Mouse (Mus musculus): Measurements from ENCODE around the gene Fbln2. TPM values are rescaled to one million over a fixed set of nuclear protein-coding genes. Genes with fewer than 3 reads are reported as not detected.

Fbln2 gene
- polyA plus RNA-seq, 1 experiment from 2014 or later, result 126 TPM

DNA sequence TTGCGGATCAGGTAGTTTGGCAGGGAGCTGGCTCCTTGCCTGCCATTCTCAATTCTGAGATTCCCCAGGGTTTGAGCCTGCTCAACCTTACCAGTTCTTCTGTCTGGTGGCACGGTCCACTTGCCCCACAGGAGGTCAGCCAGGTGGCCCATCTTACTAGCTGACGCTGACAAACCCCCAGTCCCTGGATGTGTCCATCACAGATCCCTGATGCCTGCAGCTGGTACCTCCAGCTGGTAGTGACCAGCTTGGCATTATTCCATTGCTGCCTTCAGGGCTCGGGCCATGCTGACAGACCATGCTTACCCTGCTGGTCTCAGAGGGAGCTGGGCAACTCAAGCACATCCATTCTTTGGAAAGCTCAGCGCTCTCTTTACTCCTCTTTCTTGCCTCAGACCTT lies 18.7 kb downstream of the Fbln2 start:
- 94% methylated on average over 5 of the region's 5 CpGs for WGBS
- peaks cover 32% of the 10 kb centered on the region for H3K4me1 ChIP-seq (replicated peaks)
- H3K4me2 ChIP-seq, result no peak overlapping the region
- peaks cover 38% of the 10 kb centered on the region for H3K36me3 ChIP-seq
- no peaks in the 10 kb centered on the region for H3K9me3 ChIP-seq
- H3K27ac ChIP-seq, result no peak overlapping the region
- no peak overlapping the region for H3K4me3 ChIP-seq (replicated peaks)
- no peak overlapping the region for H3K9ac ChIP-seq (replicated peaks)
- H3K27me3 ChIP-seq, result no peaks in the 10 kb centered on the region
- no peak for ATAC-seq (ENCODE audit: insufficient number of reproducible peaks, insufficient read depth, low FRiP score, low TSS enrichment, low read depth)

DNA sequence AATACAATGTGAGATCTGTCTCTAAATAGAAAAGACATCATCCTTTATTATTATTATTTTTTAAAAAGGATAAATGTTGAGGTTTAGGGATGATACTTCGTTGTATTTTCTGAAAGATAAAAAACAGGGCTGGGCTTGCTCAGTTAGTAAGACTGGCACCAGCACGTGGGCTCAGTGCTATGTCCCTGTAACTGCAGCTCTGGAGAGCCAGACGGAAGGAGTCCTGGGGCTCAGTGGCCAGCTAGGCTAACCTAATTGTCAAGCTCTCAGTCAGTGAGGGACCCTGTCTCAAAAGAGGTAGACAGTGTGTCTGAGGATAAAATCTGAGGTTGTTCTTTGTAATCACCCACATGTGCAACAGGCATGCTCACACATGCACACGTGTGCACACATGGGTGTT lies 19.3 kb downstream of the Fbln2 start:
- Histone ChIP-seq H3K4me1 (replicated peaks) (peaks cover 37% of the 10 kb centered on the region), H3K9me3 (no peaks in the 10 kb centered on the region), H3K36me3 (peaks cover 38% of the 10 kb centered on the region), H3K4me3 (replicated peaks) (no peak overlapping the region), H3K4me2 (no peak overlapping the region), H3K27ac (no peak overlapping the region), H3K27me3 (no peaks in the 10 kb centered on the region), H3K9ac (replicated peaks) (no peak overlapping the region)
- WGBS, result 84% methylated on average over 4 of the region's 4 CpGs
- ATAC-seq (ENCODE audit: insufficient number of reproducible peaks, insufficient read depth, low FRiP score, low TSS enrichment, low read depth), result no peak

GRCm38 (mm10) chr6:91233011-91233410 lies 20.8 kb downstream of the Fbln2 start:
- H3K4me1 ChIP-seq (replicated peaks), result peaks cover 50% of the 10 kb centered on the region
- no peak overlapping the region for H3K4me2 ChIP-seq
- H3K27ac ChIP-seq, result no peak overlapping the region
- ATAC-seq (ENCODE audit: insufficient number of reproducible peaks, insufficient read depth, low FRiP score, low TSS enrichment, low read depth), result no peak
- H3K9me3 ChIP-seq, result no peaks in the 10 kb centered on the region
- H3K36me3 ChIP-seq, result peaks cover 35% of the 10 kb centered on the region
- H3K27me3 ChIP-seq, result no peaks in the 10 kb centered on the region
- H3K9ac ChIP-seq (replicated peaks), result no peak overlapping the region
- 76% methylated on average over 12 of the region's 12 CpGs for WGBS
- no peak overlapping the region for H3K4me3 ChIP-seq (replicated peaks)

DNA sequence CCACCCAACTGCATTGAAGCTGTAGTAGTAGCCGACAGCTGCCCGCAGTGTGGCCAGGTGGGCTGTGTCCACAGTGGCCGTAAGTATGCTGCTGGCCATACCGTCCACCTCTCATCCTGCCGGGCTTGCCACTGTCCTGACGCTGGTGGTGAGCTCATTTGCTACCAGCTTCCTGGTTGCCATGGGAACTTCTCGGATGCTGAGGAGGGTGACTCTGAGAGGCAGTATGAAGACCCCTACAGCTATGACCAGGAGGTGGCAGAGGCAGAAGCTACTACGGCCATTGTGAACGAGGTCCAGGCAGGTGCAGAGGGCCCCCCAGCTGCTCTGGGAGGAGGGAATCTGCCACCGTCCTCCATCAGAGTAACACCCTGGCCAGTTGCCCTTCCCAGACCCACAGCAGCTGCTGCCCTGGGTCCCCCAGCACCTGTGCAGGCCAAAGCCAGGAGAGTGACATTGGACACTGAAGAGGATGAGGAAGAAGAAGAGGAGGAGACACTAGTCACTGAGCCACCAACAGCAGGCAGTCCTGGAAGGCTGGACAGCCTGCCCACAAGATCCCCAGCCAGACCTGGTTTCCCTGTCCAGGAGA lies 21.3 kb downstream of the Fbln2 start:
- Histone ChIP-seq H3K9ac (replicated peaks) (no peak overlapping the region), H3K4me3 (replicated peaks) (no peak overlapping the region), H3K4me2 (no peak overlapping the region), H3K27ac (no peak overlapping the region), H3K27me3 (no peaks in the 10 kb centered on the region), H3K36me3 (peaks cover 37% of the 10 kb centered on the region), H3K9me3 (no peaks in the 10 kb centered on the region), H3K4me1 (replicated peaks) (peaks cover 50% of the 10 kb centered on the region)
- WGBS, result 72% methylated on average over 10 of the region's 10 CpGs
- ATAC-seq (ENCODE audit: insufficient number of reproducible peaks, insufficient read depth, low FRiP score, low TSS enrichment, low read depth), result no peak

GRCm38 (mm10) chr6:91236006-91236405 lies 23.8 kb downstream of the Fbln2 start:
- H3K27me3 ChIP-seq, result no peaks in the 10 kb centered on the region
- no peak overlapping the region for H3K4me3 ChIP-seq (replicated peaks)
- H3K36me3 ChIP-seq, result peaks cover 31% of the 10 kb centered on the region
- ATAC-seq (ENCODE audit: insufficient number of reproducible peaks, insufficient read depth, low FRiP score, low TSS enrichment, low read depth), result peak; percentile 32; the same call in 1 of the 2 replicates
- H3K27ac ChIP-seq, result peak overlapping the region; percentile 91
- peak overlapping the region; percentile 39 for H3K4me2 ChIP-seq
- H3K9ac ChIP-seq (replicated peaks), result no peak overlapping the region
- peaks cover 43% of the 10 kb centered on the region for H3K4me1 ChIP-seq (replicated peaks)
- H3K9me3 ChIP-seq, result no peaks in the 10 kb centered on the region
- WGBS, result 11% methylated on average over 11 of the region's 11 CpGs

DNA sequence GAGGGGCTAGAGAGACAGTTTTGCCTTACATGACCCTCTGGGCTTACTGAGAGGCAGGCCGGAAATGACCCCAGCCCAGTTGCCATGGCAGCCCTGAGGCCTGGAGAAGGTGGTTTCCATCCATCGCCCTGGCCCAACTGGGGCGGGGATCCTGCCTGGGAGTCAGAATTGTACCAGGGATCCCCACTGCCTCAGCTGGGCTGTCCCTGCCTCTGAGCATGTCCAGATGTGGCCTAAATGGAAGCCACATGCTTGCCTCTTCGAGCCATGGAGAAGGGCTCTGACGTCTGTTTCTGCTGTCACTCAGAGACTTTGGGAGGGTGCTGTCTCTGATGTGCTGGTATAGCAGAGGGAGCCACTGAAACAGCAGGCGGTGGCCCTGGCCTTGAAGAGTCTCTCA lies 24.2 kb downstream of the Fbln2 start:
- Histone ChIP-seq H3K4me3 (replicated peaks) (no peak overlapping the region), H3K9ac (replicated peaks) (no peak overlapping the region), H3K9me3 (no peaks in the 10 kb centered on the region), H3K27me3 (no peaks in the 10 kb centered on the region), H3K4me1 (replicated peaks) (peaks cover 43% of the 10 kb centered on the region), H3K27ac (peak overlapping the region; percentile 91), H3K36me3 (peaks cover 31% of the 10 kb centered on the region), H3K4me2 (peak overlapping the region; percentile 39)
- peak; percentile 40 for ATAC-seq (ENCODE audit: insufficient number of reproducible peaks, insufficient read depth, low FRiP score, low TSS enrichment, low read depth)
- 18% methylated on average over 6 of the region's 6 CpGs for WGBS

- no peaks in the 10 kb centered on the region for H3K9me3 ChIP-seq
- H3K4me2 ChIP-seq, result no peak overlapping the region
- H3K9ac ChIP-seq (replicated peaks), result no peak overlapping the region
- H3K4me3 ChIP-seq (replicated peaks), result no peak overlapping the region
- H3K27me3 ChIP-seq, result no peaks in the 10 kb centered on the region
- peaks cover 43% of the 10 kb centered on the region for H3K4me1 ChIP-seq (replicated peaks)
- H3K27ac ChIP-seq, result peak overlapping the region; percentile 91
- no peak for ATAC-seq (ENCODE audit: insufficient number of reproducible peaks, insufficient read depth, low FRiP score, low TSS enrichment, low read depth)
- 36% methylated on average over 2 of the region's 2 CpGs for whole genome bisulfite sequencing
- H3K36me3 ChIP-seq, result peaks cover 31% of the 10 kb centered on the region
Observed at GRCm38 (mm10) chr6:91237273-91237672, 25.0 kb downstream of the Fbln2 start.

DNA sequence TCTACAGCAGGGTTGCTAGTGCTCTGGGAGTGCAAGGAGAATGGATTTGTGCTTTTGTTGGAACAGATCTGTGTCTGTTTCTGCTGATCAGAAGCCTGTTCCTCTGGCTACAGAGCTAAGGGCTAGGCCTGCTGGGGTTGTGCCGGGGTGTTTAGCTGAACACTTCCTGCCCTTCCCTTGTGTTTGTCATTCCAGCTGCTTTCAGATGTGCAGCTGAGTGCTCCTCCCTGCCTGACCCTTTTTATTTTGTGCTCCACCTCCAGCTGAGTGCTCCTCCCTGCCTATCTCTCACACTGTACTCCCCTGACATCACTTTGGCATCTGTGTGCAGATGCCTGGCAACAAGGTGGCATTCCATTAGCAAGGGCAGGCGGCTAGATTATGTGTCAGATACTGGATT lies 28.3 kb downstream of the Fbln2 start:
- no peak for ATAC-seq (ENCODE audit: insufficient number of reproducible peaks, insufficient read depth, low FRiP score, low TSS enrichment, low read depth)
- Histone ChIP-seq H3K27me3 (0 out of 2 replicates have a peak, but pooled peaks cover 3% of the 10 kb centered on the region), H3K9me3 (no peaks in the 10 kb centered on the region), H3K9ac (replicated peaks) (no peak overlapping the region), H3K4me2 (no peak overlapping the region), H3K36me3 (peaks cover 12% of the 10 kb centered on the region), H3K4me3 (replicated peaks) (no peak overlapping the region), H3K4me1 (replicated peaks) (peaks cover 39% of the 10 kb centered on the region), H3K27ac (no peak overlapping the region)
- 78% methylated on average over 2 of the region's 2 CpGs for WGBS

- 0 out of 2 replicates have a peak, but pooled peaks cover 3% of the 10 kb centered on the region for H3K27me3 ChIP-seq
- H3K27ac ChIP-seq, result no peak overlapping the region
- peaks cover 36% of the 10 kb centered on the region for H3K4me1 ChIP-seq (replicated peaks)
- no peak overlapping the region for H3K4me3 ChIP-seq (replicated peaks)
- H3K9ac ChIP-seq (replicated peaks), result no peak overlapping the region
- peaks cover 12% of the 10 kb centered on the region for H3K36me3 ChIP-seq
- no peak for ATAC-seq (ENCODE audit: insufficient number of reproducible peaks, insufficient read depth, low FRiP score, low TSS enrichment, low read depth)
- H3K4me2 ChIP-seq, result no peak overlapping the region
- no peaks in the 10 kb centered on the region for H3K9me3 ChIP-seq
Observed at GRCm38 (mm10) chr6:91240964-91241363, 28.7 kb downstream of the Fbln2 start.

- 81% methylated on average over 6 of the region's 6 CpGs for WGBS
- no peak for ATAC-seq (ENCODE audit: insufficient number of reproducible peaks, insufficient read depth, low FRiP score, low TSS enrichment, low read depth)
- peaks cover 12% of the 10 kb centered on the region; the same call in 1 of the 2 replicates for H3K36me3 ChIP-seq
- no peak overlapping the region for H3K4me2 ChIP-seq
- H3K9ac ChIP-seq (replicated peaks), result no peak overlapping the region
- peaks cover 18% of the 10 kb centered on the region for H3K4me1 ChIP-seq (replicated peaks)
- 0 out of 2 replicates have a peak, but pooled peaks cover 3% of the 10 kb centered on the region for H3K27me3 ChIP-seq
- no peak overlapping the region for H3K27ac ChIP-seq
- H3K4me3 ChIP-seq (replicated peaks), result no peak overlapping the region
- H3K9me3 ChIP-seq, result no peaks in the 10 kb centered on the region
Observed at GRCm38 (mm10) chr6:91243395-91243794, 31.1 kb downstream of the Fbln2 start.

DNA sequence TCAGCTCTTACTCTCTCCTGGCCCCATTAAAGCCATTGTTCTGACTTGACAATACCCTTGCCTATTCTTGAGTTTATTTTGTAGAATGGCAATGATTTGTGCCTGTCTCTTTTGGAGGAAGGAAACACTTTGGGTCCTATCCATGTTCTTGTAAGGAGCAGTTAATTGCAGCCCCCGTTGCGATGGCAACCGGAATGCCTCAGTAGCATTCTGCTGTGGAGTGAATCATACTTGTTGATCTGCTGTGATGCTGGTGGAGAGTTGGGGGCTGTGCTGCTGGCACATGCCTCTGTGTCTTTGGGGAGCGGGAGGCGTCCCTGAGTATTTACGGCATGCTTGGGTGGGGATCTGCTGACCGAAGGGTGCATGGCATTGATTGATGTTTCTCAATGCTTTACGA lies 32.1 kb downstream of the Fbln2 start:
- ATAC-seq (ENCODE audit: insufficient number of reproducible peaks, insufficient read depth, low FRiP score, low TSS enrichment, low read depth), result no peak
- WGBS, result 54% methylated on average over 8 of the region's 8 CpGs
- H3K36me3 ChIP-seq, result peaks cover 15% of the 10 kb centered on the region; the same call in 1 of the 2 replicates
- H3K27me3 ChIP-seq, result 0 out of 2 replicates have a peak, but pooled peaks cover 3% of the 10 kb centered on the region
- H3K27ac ChIP-seq, result no peak overlapping the region
- 0 out of 2 replicates have a peak, but pooled peaks cover 2% of the 10 kb centered on the region for H3K9me3 ChIP-seq
- H3K4me1 ChIP-seq (replicated peaks), result peaks cover 18% of the 10 kb centered on the region
- H3K4me3 ChIP-seq (replicated peaks), result no peak overlapping the region
- H3K9ac ChIP-seq (replicated peaks), result no peak overlapping the region
- no peak overlapping the region for H3K4me2 ChIP-seq

- H3K9ac ChIP-seq (replicated peaks), result no peak overlapping the region
- H3K4me3 ChIP-seq (replicated peaks), result no peak overlapping the region
- peak overlapping the region; percentile 46; the same call in 1 of the 2 replicates for H3K27ac ChIP-seq
- peaks cover 21% of the 10 kb centered on the region; the same call in 1 of the 2 replicates for H3K36me3 ChIP-seq
- peaks cover 18% of the 10 kb centered on the region for H3K4me1 ChIP-seq (replicated peaks)
- 0 out of 2 replicates have a peak, but pooled peaks cover 7% of the 10 kb centered on the region for H3K9me3 ChIP-seq
- ATAC-seq (ENCODE audit: insufficient number of reproducible peaks, insufficient read depth, low FRiP score, low TSS enrichment, low read depth), result no peak
- H3K27me3 ChIP-seq, result 0 out of 2 replicates have a peak, but pooled peaks cover 3% of the 10 kb centered on the region
- no peak overlapping the region for H3K4me2 ChIP-seq
- WGBS, result 29% methylated on average over 6 of the region's 6 CpGs
Observed at GRCm38 (mm10) chr6:91245331-91245730, 33.1 kb downstream of the Fbln2 start.
